Mouse (Mus musculus) adrenal gland, adult 8-10 months (tissue): ENCODE data around the gene Pex26. TPM values are rescaled to one million over a fixed set of nuclear protein-coding genes. Genes with fewer than 3 reads are reported as not detected.

Experiments used
- DNase-seq: peaks from one replicate; pipeline ENCODE4 v3.0.0; 2022
- total RNA-seq, 4 experiments: library from RNA; stranded (reverse); gene quantifications; 2 replicates each; pipeline ENCODE4 v1.2.4; 2022

The Pex26 gene
- 10 to 100 TPM; 12.8 to 16.4 (median 14.8) TPM for total RNA-seq

DNA sequence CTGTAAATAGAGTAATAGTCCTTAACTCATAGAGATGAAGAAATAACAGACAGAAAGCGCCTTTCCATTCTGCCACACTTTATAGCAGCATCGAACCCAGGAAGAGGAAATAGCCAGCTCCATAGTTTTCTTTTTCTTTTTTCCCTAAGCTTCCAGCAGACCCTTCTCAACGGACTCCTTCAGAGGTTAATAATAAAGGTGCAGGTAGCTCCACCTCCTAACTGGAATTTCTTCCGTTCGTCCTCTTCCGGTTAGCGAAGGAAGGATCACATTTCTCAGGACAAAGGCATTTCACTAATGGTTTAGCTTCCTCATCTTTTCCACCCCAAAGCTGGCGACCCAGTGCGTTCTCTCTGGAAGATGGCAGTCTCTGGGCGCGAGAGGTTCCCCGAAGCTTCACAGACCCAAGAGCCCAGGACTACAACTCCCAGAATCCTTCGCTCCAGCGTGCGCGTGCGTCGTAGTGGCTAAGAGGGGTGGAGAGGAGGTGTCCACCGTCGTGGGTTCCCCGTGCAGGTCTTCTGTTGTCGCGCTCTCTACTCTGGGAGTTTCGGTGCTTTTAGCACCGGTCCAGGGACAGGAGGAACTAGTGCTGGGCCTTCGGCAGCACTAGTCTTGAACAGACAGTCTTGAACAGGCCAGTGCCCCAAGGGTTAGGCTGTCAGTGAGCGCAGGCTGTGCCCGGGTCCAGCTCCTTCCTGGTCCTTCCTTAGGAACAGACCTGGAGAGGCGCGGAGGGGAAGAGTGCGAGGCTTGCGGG is at the start of gene Pex26:
Pex26 (plus strand) TSS at position 254 of the 760 bp plus-strand sequence.
- DNase-seq, result peak; percentile 90

DNA sequence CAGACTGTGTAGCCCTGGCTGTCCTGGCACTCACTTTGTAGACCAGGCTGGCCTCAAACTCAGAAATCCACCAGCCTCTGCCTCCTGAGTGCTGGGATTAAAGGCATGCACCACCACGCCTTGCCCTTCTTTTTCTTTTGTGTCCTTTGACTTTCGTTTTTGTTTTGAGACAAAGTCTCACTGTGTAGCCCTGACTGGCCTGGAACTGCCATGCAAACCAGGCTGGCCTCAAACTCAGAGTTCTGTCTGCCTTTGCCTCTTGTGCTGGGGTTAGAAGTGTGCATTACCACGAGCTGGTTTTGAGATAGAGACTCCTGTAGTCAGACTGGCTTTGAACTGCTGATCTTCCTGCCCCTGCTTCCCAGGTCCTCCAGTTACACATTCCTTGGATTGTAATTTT is 49.2 kb upstream of the Pex26 start:
- no peak for DNase-seq

DNA sequence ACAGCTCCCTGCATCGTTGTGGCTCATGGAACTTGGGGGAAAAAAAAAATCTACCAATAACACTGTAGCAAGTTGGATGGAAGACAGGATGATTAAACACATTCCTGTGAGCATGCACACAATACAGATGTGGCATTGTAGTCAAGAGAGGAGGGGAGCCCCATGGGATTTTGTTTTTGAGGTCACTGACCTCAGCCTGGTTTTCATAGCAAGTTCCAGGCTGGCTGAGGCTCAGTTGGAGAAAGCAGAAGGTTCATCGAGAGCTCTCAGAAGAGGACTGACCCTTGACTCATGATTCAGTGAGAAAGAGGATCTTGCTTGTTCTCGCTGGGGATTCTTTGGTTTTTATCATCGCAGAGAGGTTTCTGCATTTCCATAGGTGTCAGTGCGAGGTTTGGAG is 48.6 kb upstream of the Pex26 start:
- DNase-seq, result no peak

DNA sequence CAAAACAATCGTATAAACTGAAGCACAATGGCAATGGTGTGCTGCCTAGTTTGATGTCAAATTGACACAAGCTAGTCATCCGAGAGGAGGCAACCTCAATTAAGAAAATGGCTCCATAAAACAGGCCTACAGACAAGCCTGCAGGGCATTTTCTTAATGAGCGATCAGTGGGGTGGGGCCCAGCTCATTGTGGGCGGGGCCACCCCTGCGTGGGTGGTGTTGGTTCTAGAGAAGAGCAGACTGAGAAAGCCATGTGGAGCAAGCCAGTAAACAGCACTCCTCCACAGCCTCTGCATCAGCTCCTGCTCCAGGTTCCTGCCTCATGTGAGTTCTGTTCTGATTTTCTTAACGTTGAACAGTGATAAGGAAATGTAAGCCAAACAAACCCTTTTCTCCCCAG is 46.2 kb upstream of the Pex26 start:
- DNase-seq, result no peak

DNA sequence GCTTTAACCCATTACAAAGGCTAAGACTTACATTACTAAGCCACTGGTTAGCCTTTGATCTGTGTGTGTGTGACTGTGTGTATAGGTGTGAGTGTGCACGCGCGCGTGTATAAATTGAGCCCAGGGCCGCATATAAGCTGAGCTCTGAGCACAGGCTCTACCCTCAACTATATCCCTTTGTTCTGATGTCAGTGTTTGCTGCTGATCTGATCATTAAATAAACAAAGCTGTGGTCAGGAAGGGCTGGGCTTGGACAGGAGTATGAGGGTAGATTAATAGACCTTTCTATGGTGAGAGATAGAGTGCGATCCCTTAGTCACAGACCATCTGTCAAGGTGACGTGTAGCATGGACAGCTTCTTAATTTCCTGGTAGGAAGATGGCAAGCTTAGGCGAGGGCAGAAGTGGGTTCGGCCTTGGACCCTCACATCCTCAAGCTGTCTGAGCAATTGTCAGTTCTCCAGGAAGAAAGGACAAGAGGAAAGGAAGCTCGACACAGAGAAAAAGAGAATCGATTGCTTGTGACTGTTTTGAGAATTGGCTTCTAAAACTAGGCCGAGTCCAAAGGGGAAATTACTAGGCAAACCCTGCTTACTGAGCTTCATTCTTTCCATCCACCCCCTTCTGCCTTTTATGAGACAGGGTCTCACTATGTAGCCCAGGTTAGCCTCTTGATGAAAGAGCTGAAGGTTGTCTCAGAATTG is 45.0 kb upstream of the Pex26 start:
- DNase-seq, result no peak

DNA sequence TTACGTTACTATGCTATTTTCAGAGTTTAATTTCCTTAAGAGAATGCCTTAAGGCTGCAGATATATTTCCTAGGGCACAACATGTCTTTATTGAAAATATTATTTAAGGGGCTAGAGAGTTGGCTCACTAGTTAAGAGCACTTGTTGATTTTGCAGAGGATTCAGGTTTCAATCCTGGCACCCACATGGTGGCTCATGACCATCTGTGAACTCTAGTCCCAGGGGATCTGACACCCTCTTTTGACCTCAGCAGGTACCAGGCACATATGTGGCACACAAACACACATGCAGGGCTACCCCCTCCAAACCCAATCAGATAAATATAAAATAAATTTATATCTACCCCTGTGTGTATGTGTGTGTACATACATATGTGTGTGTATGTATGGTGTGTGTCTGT is 44.2 kb upstream of the Pex26 start:
- no peak for DNase-seq

DNA sequence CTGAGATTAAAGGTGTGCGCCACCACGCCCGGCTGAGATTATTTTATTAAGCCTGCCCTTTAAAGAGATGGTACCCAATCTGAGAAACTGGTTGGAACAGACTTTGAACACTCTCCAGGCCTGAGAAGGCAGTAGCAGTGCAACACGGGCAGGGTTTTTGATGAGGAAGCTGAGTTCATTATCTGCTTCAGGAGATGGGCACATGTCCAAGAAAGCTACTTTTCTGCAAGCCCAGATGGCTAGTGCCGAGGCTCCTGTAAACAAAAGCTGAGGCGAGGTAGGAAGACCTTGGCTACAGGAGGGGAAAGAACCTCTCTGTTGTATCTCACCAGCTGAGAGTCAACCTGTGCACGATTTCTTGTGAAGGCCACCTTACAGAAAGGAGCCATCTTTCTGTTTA is 41.2 kb upstream of the Pex26 start:
- DNase-seq, result no peak

DNA sequence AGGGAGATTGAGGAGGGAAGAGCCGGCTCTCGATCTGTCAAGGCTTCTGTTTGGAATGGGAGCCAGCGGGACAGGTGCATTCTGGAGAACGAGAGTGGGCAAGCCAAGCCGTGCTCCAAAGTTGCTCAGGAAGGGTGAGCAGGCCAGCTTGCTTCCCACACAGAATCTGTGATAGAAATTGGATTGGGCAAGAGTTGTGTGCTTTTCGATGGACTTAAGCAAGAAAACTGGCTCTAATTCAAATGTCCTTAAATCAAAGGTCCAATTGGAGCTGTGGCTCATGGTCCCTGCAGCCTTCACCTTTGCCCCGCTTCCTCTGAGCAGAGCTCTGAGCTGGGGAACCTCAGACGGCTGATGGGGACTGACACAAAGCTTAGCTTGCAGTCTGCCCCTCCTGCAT is 40.0 kb upstream of the Pex26 start:
- DNase-seq, result peak; percentile 86

DNA sequence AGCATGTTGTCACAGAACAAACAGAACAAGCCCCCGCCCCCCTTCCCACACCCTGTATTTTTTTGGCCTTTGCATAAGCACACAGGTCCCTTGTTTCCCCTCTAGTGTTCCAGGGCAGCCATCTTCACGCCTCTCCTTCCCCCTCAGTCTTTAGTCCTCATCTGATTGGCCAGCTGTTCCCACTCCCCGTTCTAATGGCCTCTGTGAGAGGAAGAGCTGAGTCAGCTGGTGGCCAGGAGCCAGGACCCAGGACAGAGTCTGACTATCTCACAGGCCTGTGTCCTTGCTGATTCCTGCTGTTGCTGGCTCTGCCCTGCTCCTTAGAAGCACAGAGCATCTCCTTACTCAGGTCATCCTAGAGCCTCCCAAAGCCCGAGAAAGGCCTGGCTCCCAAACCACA is 39.4 kb upstream of the Pex26 start:
- DNase-seq, result peak; percentile 87

DNA sequence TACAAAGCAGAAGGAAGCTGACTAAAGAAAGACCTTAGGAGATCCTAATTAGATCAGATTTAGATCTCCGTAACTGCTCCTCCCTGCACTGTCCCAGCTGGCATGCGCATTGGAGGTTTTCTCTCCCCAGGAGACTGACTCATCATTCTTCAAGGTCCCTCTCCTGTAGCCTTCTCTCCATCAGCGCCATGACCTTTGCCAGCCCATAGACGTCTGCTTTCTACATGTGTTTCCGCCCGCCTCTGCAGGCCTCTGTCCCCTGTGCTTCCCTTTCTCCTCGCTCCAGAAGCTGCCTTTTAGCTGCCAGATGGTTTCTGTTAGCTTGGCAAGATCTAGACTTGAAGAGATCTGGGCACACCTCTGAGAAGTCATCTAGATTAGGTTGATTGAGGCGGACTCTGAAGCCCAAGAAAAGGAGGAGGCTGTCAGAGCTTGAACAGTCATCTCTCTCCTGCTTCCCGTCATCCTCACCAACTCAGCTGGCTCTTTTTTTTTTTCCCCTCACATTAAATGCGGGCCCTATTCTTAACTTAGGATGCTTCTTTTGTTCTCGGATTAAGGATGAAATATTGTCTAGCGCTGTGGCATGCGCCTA is 38.4 kb upstream of the Pex26 start:
- peak; percentile 81 for DNase-seq

DNA sequence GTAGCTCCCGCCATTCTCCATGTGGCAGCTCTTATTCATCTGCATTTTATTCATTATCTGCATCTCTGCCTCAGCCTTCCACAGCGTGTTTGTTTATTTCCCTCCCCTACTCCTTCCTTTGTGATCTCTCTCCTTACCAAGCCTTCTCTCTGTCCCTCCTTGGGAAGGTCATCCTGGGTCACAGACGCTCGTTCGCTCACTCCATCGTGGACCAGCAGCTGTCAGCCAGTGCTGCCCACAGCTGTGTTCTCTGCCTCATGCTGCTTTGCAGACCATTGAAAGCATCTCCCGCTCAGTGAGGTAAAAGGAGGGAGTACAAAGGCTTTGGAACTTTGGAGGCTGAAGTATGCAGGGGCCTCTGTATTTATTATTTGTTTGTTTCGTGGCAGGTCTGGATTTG is 37.6 kb upstream of the Pex26 start:
- DNase-seq, result no peak

DNA sequence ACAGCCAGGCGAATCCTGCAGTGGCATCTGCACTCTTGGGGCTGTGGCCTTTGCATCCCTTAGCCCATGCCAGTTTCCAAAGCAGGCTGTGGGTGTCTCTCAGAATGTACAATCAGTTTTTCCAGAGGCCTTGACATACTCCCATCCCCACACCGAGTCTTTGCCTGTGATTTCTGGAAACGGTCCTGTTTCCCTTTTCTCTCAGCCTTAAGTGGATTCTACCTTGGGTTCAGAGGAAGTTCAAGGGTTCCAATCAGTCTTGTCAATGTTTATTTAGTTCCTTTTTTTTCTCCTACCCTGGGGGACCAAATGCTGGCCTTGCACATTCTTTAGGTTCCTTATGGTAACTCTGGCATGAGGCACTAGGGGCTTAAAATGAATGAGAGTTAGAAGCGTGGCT is 36.7 kb upstream of the Pex26 start:
- peak; percentile 46 for DNase-seq

DNA sequence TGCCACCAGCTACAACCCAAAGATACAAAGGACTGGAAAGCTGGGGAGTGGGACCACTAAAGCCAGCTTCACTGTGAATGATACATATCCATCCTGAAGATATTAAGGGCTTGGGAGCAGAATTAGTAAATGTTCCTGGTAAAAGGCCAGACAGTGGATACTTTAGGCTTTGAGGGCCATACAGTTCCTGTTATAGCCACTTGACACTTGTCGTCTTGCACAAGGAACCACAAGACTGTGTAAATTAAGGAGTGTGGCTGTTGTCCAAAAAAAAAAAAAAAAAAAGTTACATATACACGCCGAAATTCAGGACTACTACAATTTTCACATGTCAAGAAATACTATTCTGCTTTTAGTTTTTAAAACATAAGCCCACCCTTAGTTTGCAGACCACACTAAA is 35.1 kb upstream of the Pex26 start:
- DNase-seq, result no peak

DNA sequence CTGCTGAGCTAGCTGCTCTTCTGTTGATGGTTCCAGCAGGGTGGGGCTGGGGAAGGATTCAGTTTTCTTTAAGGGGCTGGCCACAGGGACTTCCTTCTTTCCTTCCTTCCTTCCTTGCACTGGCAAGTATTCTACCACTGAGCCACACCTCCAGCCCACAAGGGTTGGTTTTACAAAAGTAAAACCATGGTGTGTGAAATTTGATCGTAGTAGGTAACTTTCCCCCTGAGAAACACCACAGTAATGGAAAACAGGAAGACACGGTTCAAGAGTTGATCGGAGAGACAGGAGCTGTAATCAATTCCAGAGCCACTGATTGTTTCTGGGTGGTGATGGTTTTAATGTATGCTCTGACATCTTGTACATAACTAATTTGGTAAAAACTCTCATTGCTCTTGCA is 34.0 kb upstream of the Pex26 start:
- no peak for DNase-seq

DNA sequence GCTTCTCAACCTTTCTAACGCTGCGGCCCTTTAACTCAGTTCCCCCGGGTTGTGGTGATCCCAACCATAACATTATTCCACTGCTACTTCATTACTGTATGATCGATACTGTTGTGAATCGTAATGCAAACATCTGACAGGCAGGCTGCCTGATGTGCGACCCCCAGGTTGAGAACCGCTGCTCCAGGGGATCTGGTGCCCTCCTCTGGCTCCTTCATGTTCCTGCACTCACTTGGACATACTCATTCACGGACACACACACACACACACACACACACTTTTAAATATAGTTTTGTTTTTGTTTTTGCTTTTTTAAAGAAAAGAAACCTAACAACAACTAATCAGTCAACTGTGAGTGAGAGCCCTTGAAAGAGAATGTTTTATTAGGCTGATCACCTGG is 33.3 kb upstream of the Pex26 start:
- no peak for DNase-seq

DNA sequence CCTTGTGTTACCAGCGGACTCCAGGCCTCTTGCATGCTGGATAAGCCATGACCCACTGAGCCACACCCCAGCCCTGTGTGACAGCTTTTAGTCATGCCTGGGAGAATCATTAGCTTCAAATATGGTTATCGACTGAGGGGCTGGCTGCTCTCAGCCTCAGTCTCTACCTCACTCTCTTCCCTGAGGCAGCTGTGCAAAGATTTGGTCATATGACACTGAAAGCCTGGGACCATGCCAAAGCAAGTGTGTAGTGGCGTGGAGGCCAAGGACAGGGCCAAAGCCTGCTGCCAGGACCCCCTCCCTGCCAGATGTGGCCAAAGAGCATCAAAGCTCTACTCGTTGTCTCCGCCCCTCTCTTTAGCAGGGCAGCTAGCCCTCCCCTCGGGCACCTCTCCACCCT is 31.7 kb upstream of the Pex26 start:
- DNase-seq, result peak; percentile 92

DNA sequence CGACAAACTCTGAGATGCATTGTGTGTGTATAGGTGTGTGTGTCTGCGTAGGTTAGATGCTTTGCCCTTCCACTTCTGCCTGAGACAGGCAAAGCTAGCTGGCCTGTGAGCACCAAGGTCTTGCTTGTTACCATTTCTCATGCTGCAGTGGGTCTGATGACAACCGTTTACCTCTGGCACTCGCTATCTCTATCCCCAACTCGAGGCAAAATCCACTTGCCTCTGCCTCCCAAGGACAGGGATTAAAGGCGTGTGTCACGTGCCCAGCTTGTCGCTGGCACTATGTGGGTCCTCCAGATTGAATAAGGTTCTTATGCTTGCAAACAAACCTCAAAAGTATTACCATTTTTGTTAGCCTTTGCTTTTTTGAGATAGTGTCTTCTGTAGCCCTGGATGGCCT is 30.3 kb upstream of the Pex26 start:
- DNase-seq, result peak; percentile 53

DNA sequence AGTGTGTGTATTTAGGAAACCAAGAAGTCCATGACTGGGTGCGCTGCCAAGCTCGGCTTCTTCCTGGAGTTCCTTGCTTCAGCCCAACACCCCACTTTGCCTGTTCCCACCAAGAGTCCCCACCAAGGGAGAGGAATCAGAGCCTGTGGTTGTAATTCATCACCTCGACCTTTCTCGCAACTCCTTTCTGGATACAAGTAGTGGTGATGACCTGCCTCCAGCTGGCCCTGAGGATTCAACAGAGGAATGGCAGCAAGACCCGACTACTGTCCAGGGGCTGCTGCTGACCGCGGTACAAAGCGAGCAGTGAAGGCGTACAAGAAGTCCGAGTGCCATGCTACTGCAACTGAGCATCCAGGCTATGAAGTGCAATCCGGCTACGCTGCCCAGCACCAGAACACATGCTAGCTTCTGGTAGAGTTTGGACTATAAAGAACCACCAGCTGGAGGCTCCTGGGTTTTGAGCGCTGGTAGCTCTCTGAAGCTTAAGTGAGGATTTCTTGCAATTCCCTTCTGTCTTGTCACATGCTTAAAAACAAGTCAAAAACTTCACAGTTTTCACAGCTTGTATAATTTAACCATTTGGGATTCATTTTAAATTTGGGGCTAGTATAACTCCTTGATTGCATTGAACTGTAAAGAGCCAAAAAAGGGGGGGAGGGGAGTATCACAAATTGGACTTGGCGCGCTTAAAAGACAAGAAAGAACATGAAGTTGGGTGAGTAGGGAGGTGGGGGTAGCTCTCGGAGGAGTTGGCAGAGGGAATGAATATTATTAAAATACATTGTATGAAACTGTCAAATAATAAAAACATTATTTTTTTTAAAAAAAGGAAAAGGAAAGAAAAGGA is 28.8 kb upstream of the Pex26 start:
- DNase-seq, result no peak

DNA sequence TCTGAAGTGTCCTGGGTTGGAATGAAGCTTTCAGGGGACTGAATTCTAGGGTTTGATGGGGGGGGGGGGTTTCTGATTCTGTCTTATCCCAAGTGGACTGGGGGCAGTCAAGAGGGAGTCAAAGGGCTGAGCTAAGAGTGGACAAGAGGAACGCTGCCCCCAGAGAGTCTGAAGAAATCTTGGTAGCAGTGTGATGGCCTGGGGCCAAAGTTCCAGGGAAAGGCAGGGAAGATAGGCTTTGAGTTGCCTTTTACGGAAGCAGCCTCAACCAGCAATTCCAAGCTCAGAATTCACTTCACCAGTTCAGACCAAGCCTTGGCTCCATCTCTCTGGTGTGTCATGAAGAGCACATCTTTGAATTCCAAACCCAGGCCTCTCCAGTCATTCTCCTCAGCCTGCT is 27.4 kb upstream of the Pex26 start:
- no peak for DNase-seq

DNA sequence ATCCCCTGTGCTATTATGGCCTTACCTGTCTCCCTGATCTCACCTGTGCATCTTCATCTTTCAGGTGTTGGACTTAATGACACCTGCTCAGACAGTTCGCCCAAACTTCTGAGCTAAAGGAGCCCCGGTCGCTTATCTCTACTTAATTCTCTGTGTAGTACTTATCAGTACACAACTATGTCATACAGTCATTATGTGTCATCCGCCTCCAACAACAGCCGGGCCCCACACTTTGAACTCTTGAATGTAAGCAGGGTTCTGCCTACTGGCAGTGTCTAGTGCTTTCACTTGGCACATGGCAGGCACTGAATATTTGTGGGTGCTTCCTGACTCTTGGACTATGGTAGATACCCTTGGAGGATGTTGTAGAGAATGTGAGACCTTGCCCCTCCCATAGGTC is 23.9 kb upstream of the Pex26 start:
- no peak for DNase-seq

DNA sequence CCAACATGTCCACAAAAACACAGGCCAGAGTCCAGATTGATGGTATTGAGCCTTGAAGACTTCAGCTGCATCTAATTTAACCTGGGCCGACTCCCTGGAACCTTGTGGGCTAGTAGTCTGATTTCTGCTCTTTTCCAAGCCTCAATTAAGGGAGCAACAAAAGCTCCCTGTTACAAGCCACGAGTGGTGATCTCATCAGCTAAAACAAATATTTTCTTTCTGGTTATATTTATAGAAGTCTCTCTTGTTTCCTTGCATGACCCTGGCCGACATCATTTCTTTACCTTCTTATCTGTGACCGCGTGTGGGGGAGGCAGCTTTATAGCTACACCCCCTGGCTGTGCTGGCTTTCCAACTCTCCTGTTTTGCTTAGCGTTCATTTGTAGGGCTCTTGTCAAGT is 23.3 kb upstream of the Pex26 start:
- no peak for DNase-seq

DNA sequence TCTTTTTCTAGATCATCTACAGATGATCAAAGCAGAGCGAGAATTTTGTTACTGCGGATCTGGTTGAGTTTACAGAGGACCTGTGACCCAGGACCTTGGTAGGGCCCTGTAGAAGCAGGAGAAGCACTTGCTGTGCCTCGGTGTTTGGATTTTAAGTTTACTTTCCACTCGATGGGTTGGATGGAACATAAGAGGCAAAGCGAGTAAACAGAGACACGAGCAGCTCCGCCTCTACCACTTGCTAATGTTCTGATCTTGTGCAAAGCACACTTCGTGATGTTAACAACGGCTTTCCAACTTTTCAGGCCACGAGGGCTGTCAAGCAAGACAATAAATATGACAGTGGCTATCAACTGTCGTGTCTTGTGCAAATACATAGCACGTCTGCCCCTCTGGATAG is 20.9 kb upstream of the Pex26 start:
- no peak for DNase-seq

DNA sequence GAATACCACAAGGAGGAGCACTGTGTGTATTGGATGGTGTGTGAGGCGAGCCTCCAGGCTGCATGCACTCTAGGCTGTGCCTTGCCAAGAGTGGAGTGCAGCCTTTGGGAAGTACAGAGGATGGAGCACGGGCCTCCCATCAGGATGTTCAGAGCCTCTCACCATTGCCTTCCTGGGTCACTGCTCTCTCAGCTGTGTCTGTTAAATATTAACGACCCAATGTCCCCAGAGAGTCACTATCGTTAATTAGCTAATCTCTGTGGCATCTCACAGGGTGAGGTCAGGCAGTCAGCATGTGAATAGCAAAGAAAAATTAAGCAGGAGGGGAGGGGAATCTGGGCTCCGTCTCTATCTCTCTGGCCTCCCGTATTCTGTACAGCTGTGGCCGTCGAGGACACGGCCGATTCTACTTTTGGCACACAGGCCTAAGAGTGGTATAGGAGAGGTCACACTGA is 17.3 kb upstream of the Pex26 start:
- DNase-seq, result no peak
